Mouse (Mus musculus): ENCODE measurements around the gene Smyd3.
"Not testable (repeated sequence)": the region's sequence is repeated elsewhere in the genome, so short reads cannot be mapped to it uniquely, and the experiment has no call there.

Smyd3 gene

GRCm38 (mm10) chr1:179293772-179294353 lies 224.0 kb downstream of the Smyd3 start:
- no peak for DNase-seq (ENCODE audit: low spot score in 2 of 2)

GRCm38 (mm10) chr1:179290181-179290580 lies 227.7 kb downstream of the Smyd3 start:
- DNase-seq (ENCODE audit: low spot score in 2 of 2): not testable (repeated sequence)

- no peak for DNase-seq (ENCODE audit: low spot score in 2 of 2)
Measured at GRCm38 (mm10) chr1:179289744-179290143, 228.1 kb downstream of the Smyd3 start.

- no peak for DNase-seq (ENCODE audit: low spot score in 2 of 2)
Measured at GRCm38 (mm10) chr1:179286748-179287147, 231.1 kb downstream of the Smyd3 start.

- DNase-seq (ENCODE audit: low spot score in 2 of 2): no peak
Measured at GRCm38 (mm10) chr1:179282821-179283220, 235.0 kb downstream of the Smyd3 start.

- no peak for DNase-seq (ENCODE audit: low spot score in 2 of 2)
Measured at GRCm38 (mm10) chr1:179281401-179282121, 236.3 kb downstream of the Smyd3 start.

- no peak for DNase-seq (ENCODE audit: low spot score in 2 of 2)
Measured at GRCm38 (mm10) chr1:179279116-179279515, 238.7 kb downstream of the Smyd3 start.

GRCm38 (mm10) chr1:179277346-179277745 lies 240.5 kb downstream of the Smyd3 start:
- no peak for DNase-seq (ENCODE audit: low spot score in 2 of 2)

GRCm38 (mm10) chr1:179276866-179277265 lies 241.0 kb downstream of the Smyd3 start:
- no peak for DNase-seq (ENCODE audit: low spot score in 2 of 2)

- DNase-seq (ENCODE audit: low spot score in 2 of 2): no peak
Measured at GRCm38 (mm10) chr1:179272926-179273325, 244.9 kb downstream of the Smyd3 start.

- no peak for DNase-seq (ENCODE audit: low spot score in 2 of 2)
Measured at GRCm38 (mm10) chr1:179272351-179272750, 245.5 kb downstream of the Smyd3 start.

- DNase-seq (ENCODE audit: low spot score in 2 of 2): no peak
Measured at GRCm38 (mm10) chr1:179266936-179267335, 250.9 kb downstream of the Smyd3 start.

GRCm38 (mm10) chr1:179261496-179261966 lies 256.3 kb downstream of the Smyd3 start:
- DNase-seq (ENCODE audit: low spot score in 2 of 2): no peak

GRCm38 (mm10) chr1:179255826-179256512 lies 261.9 kb downstream of the Smyd3 start:
- DNase-seq (ENCODE audit: low spot score in 2 of 2): no peak

GRCm38 (mm10) chr1:179254531-179254930 lies 263.3 kb downstream of the Smyd3 start:
- DNase-seq (ENCODE audit: low spot score in 2 of 2): no peak

- no peak for DNase-seq (ENCODE audit: low spot score in 2 of 2)
Measured at GRCm38 (mm10) chr1:179252611-179253010, 265.2 kb downstream of the Smyd3 start.

- no peak for DNase-seq (ENCODE audit: low spot score in 2 of 2)
Measured at GRCm38 (mm10) chr1:179250388-179250787, 267.5 kb downstream of the Smyd3 start.

- no peak for DNase-seq (ENCODE audit: low spot score in 2 of 2)
Measured at GRCm38 (mm10) chr1:179243554-179243953, 274.3 kb downstream of the Smyd3 start.

- no peak for DNase-seq (ENCODE audit: low spot score in 2 of 2)
Measured at GRCm38 (mm10) chr1:179240663-179241279, 277.1 kb downstream of the Smyd3 start.

GRCm38 (mm10) chr1:179238639-179239038 lies 279.2 kb downstream of the Smyd3 start:
- DNase-seq (ENCODE audit: low spot score in 2 of 2): no peak

- DNase-seq (ENCODE audit: low spot score in 2 of 2): peak in 1 of 2 experiments; percentile 55
Measured at GRCm38 (mm10) chr1:179237989-179238388, 279.9 kb downstream of the Smyd3 start.

- DNase-seq (ENCODE audit: low spot score in 2 of 2): no peak
Measured at GRCm38 (mm10) chr1:179236217-179236840, 281.5 kb downstream of the Smyd3 start.
